Mouse (Mus musculus): ENCODE results near the gene Rims1. TPM values are rescaled to one million over a fixed set of nuclear protein-coding genes. Genes with fewer than 3 reads are reported as not detected.

Gene Rims1
- polyA plus RNA-seq, 1 experiment from 2014 or later: 1.9 TPM

DNA sequence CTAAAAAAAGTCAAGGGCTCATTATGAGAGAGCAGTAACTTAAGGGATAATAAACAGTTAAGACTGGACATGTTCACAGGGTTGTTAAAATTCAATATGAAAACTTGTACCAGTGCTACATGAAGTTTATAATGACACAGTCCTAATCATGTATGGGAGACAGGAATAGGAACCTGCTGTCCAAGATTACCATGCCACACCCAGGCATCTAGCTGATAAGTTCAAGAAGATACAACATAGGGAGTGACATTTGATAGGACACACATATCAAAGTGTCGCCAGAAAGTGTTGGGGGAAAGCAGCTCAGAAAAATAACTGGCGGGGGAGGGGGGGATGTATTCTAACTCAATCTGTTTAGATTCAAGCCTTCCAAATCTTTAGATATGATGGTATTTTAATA is 449.6 kb downstream of the Rims1 start:
- no peaks in the 10 kb centered on the region for H3K36me3 ChIP-seq
- ATAC-seq (replicated peaks; ENCODE audit: insufficient number of reproducible peaks, insufficient read depth, low FRiP score, low read depth): no peak
- no peaks in the 10 kb centered on the region for H3K9me3 ChIP-seq (replicated peaks)
- H3K27me3 ChIP-seq: no peaks in the 10 kb centered on the region
- no peak overlapping the region for H3K4me3 ChIP-seq
- H3K4me2 ChIP-seq: no peak overlapping the region
- 0 out of 2 replicates have a peak, but pooled peaks cover 2% of the 10 kb centered on the region for H3K4me1 ChIP-seq (replicated peaks)
- WGBS: 56% methylated on average over 2 of the region's 2 CpGs
- H3K27ac ChIP-seq: no peak overlapping the region
- no peak overlapping the region for H3K9ac ChIP-seq

DNA sequence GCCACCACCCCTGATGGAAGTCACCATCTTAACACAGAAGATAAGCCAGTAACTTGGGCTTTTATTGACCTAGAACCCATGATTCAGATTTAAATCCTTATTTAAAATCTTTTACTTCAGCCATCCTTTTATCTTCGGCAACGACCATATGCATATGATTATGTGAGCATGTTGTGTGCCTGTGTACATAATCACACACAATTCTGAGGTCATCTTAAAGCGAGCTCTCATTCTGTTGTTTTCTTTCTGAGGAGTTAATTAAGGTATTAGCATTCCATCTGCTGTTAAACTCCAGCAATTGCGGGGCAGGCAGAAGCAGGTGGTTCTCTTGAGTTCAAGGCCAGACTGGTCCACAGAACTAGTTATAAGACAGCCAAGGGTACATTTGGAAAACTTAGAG is 452.1 kb downstream of the Rims1 start:
- 83% methylated on average over 4 of the region's 4 CpGs for WGBS
- H3K27me3 ChIP-seq: no peaks in the 10 kb centered on the region
- no peaks in the 10 kb centered on the region for H3K36me3 ChIP-seq
- no peak overlapping the region for H3K4me2 ChIP-seq
- ATAC-seq (replicated peaks; ENCODE audit: insufficient number of reproducible peaks, insufficient read depth, low FRiP score, low read depth): no peak
- H3K9ac ChIP-seq: no peak overlapping the region
- no peak overlapping the region for H3K27ac ChIP-seq
- no peaks in the 10 kb centered on the region for H3K9me3 ChIP-seq (replicated peaks)
- H3K4me3 ChIP-seq: no peak overlapping the region
- H3K4me1 ChIP-seq (replicated peaks): 0 out of 2 replicates have a peak, but pooled peaks cover 2% of the 10 kb centered on the region

DNA sequence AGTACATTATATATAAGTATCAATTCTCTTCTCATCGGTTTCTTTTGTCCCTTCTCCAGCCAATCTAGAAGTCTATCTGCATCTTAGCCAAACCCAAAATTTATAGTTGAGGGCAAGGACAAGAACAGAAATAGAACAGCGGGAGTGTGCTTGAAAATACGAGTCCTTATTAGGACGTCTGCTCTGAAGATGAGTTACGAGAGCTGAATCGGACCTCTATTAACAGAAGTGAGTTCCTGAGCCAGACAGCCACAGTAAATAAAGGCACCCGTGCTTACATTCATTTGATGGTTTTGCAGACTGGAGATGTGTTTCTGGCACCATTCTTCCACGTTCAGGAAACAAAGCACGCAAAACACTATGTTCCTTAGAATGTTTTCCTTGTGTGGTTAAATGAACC is 466.9 kb downstream of the Rims1 start:
- peak overlapping the region; percentile 8; the same call in 1 of the 2 replicates for H3K4me2 ChIP-seq
- no peaks in the 10 kb centered on the region for H3K4me1 ChIP-seq (replicated peaks)
- no peaks in the 10 kb centered on the region for H3K9me3 ChIP-seq (replicated peaks)
- ATAC-seq (replicated peaks; ENCODE audit: insufficient number of reproducible peaks, insufficient read depth, low FRiP score, low read depth): no peak
- no peak overlapping the region for H3K27ac ChIP-seq
- no peak overlapping the region for H3K9ac ChIP-seq
- no peak overlapping the region for H3K4me3 ChIP-seq
- H3K36me3 ChIP-seq: no peaks in the 10 kb centered on the region
- WGBS: 56% methylated on average over 9 of the region's 9 CpGs
- H3K27me3 ChIP-seq: no peaks in the 10 kb centered on the region

DNA sequence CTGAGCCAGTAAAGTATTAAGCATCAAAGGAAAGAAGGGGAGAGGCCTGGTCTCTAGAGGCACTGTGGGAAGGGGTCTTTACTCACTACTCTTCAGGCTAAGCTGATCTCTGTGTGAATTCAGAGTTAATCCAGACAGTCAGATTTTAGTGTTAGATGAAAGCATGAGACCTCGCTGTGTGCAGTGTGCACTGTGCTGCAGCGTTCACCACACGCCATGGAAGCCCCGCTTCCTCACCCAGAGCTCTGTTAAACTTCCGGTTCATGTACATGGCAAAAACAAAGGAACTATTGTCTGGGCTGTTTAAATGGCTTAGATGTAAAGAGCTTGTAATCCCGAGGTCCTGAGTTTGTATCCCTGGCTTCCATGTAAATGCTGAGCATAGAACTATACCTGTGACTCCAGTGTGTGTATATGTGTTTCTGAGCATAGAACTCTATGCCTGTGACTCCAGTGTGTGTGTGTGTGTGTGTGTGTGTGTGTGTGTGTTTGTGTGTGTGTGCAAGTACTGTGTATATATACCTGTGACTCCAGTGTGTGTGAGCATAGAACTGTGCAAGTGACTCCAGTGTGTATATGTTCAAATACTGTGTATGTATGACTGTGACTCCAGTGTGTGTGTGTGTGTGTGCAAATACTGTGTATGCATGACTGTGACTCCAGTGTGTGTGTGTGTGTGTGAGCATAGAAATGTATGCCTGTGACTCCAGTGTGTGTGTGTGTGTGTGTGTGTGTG is 484.7 kb downstream of the Rims1 start:
- WGBS: 61% methylated on average over 6 of the region's 6 CpGs
- Histone ChIP-seq H3K27me3 (no peaks in the 10 kb centered on the region), H3K9me3 (replicated peaks) (no peaks in the 10 kb centered on the region), H3K27ac (no peak overlapping the region), H3K4me1 (replicated peaks) (no peaks in the 10 kb centered on the region), H3K4me3 (no peak overlapping the region), H3K36me3 (no peaks in the 10 kb centered on the region), H3K4me2 (no peak overlapping the region), H3K9ac (no peak overlapping the region)
- no peak for ATAC-seq (replicated peaks; ENCODE audit: insufficient number of reproducible peaks, insufficient read depth, low FRiP score, low read depth)

DNA sequence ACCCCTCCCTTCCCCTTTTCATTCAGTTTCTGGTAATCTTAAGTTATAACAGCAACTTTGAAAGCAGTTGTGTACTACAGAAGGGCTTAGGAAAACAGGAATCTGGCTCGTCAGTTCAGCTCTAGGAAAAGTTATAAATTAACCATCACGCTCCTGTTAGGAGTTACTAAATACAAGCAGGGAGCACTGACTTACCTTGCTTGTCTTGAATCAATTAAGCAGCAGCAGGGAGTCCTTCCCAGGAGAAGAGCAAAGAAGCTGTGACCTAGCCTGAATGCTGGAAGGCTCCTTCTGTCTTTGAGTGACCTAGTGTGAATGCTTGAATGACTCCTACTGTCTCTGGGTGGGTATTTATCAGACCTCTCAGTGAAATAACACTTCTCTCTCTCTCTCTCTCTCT is 490.3 kb downstream of the Rims1 start:
- no peak overlapping the region for H3K9ac ChIP-seq
- H3K4me3 ChIP-seq: no peak overlapping the region
- no peaks in the 10 kb centered on the region for H3K4me1 ChIP-seq (replicated peaks)
- no peaks in the 10 kb centered on the region for H3K9me3 ChIP-seq (replicated peaks)
- WGBS: 33% methylated on average over 2 of the region's 2 CpGs
- H3K36me3 ChIP-seq: no peaks in the 10 kb centered on the region
- H3K27ac ChIP-seq: no peak overlapping the region
- no peak for ATAC-seq (replicated peaks; ENCODE audit: insufficient number of reproducible peaks, insufficient read depth, low FRiP score, low read depth)
- H3K4me2 ChIP-seq: no peak overlapping the region
- H3K27me3 ChIP-seq: no peaks in the 10 kb centered on the region

DNA sequence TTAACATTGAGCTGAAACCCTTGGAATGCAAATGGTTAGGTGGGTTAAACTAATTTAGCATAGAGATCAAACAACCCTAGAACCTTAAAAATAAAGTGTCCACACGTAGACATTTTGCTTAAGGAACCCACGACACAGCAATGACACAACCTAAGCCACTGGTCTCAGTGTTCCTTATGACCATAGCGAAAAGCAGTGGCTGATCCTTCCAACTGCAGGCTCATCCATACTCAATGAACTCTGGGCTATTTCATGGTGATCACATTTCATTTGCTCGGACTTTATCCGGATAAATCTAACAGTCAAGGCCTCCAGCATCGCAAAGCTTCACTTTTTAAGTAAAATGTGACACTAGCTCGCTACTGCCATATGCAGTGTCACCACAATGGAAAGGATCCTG is 494.3 kb downstream of the Rims1 start:
- Histone ChIP-seq H3K36me3 (no peaks in the 10 kb centered on the region), H3K4me1 (replicated peaks) (no peaks in the 10 kb centered on the region), H3K27ac (no peak overlapping the region), H3K4me2 (no peak overlapping the region), H3K27me3 (no peaks in the 10 kb centered on the region), H3K4me3 (no peak overlapping the region), H3K9ac (no peak overlapping the region), H3K9me3 (replicated peaks) (no peaks in the 10 kb centered on the region)
- no peak for ATAC-seq (replicated peaks; ENCODE audit: insufficient number of reproducible peaks, insufficient read depth, low FRiP score, low read depth)
- WGBS: 82% methylated on average over 7 of the region's 7 CpGs

DNA sequence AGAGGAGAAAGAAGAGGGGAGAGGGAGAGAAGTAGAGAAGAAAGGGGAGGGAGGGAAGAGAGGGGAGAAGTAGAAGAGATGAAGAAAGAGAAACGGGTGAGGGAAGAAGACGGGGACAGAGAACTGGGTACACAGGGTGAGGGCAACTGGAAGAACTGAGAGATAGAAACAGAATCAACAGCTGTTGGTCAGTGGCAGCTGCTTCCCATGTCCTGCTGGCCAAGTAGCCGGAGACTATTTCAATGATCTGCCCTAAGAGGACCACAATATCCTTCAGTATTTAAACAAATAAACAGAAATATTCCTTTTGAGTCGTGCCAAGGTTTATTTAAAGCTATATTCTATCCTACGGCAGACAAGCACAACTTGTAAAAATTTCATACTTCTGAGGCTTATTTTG is 499.3 kb downstream of the Rims1 start:
- ATAC-seq (replicated peaks; ENCODE audit: insufficient number of reproducible peaks, insufficient read depth, low FRiP score, low read depth): no peak

DNA sequence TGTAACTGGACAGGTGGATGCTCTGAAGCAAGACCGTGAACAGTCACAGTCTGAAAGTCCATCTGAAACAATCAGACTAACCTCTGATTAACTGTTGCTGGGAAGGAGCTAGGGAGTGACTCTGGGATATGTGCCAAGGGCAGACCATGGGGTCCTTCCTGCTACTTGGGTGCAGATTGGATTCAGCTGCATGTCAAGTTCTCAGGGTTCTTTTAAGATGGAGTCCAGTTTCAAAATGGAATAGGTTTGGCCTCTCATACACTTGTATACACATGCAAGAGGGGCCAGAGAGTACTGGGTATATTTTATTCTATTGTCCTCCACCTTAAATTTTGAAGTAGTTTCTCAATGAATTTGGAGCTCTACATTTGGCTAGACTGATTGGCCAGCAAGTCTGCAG is 499.9 kb downstream of the Rims1 start:
- H3K36me3 ChIP-seq: no peaks in the 10 kb centered on the region
- no peak for ATAC-seq (replicated peaks; ENCODE audit: insufficient number of reproducible peaks, insufficient read depth, low FRiP score, low read depth)
- H3K27me3 ChIP-seq: no peaks in the 10 kb centered on the region
- no peak overlapping the region for H3K4me3 ChIP-seq
- no peak overlapping the region for H3K4me2 ChIP-seq
- H3K9me3 ChIP-seq (replicated peaks): no peaks in the 10 kb centered on the region
- H3K4me1 ChIP-seq (replicated peaks): no peaks in the 10 kb centered on the region
- 60% methylated on average over 1 of the region's 1 CpGs for WGBS
- no peak overlapping the region for H3K9ac ChIP-seq
- H3K27ac ChIP-seq: no peak overlapping the region

More for the DNA sequence above, 499.3 kb downstream of the Rims1 start:
- Histone ChIP-seq H3K9me3 (replicated peaks) (no peaks in the 10 kb centered on the region), H3K4me3 (no peak overlapping the region), H3K4me1 (replicated peaks) (no peaks in the 10 kb centered on the region), H3K4me2 (no peak overlapping the region), H3K36me3 (no peaks in the 10 kb centered on the region), H3K9ac (no peak overlapping the region), H3K27ac (no peak overlapping the region), H3K27me3 (no peaks in the 10 kb centered on the region)
- 77% methylated on average over 5 of the region's 5 CpGs for WGBS

DNA sequence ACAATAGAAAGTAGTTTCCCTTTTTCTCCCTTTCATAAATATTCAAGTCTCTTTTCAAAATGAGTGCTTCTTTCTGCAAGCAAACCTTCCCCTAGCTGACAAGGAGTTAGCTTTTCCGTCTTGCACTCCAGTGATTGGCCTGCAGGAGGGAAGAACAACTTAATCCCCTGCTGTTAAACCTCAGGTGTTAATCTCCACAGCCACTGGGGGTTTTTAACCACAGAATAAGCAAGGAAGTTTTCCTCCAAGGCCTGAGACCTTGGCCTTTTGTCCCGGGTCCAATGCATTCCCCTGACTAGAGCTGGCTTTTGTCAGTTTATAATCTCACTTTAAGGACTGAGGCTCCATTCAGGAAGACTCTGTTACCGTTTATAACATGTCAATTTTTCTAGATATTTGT is 511.8 kb downstream of the Rims1 start:
- Histone ChIP-seq H3K27me3 (no peaks in the 10 kb centered on the region), H3K4me1 (replicated peaks) (no peaks in the 10 kb centered on the region), H3K4me3 (no peak overlapping the region), H3K9me3 (replicated peaks) (no peaks in the 10 kb centered on the region), H3K4me2 (no peak overlapping the region), H3K36me3 (no peaks in the 10 kb centered on the region), H3K9ac (no peak overlapping the region), H3K27ac (no peak overlapping the region)
- 29% methylated on average over 3 of the region's 3 CpGs for WGBS
- ATAC-seq (replicated peaks; ENCODE audit: insufficient number of reproducible peaks, insufficient read depth, low FRiP score, low read depth): no peak

DNA sequence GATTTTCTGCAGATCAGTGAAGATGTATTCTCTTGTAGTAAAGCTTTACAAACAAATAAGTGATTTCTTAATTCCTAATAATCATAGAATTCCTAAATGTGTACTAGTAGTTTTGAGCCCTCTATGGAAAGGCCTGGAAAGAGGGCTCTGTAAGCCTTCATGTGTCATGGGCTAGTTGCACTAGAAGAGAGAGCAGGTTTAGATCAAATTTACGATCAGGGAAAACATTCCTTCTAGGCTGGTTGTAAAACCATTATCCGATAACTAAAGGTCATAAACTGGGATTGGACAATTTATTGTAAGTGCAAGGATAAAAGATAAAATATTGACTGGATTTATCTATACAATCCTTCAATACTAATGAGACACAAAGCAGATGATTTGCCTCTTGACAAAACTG is 512.5 kb downstream of the Rims1 start:
- ATAC-seq (replicated peaks; ENCODE audit: insufficient number of reproducible peaks, insufficient read depth, low FRiP score, low read depth): no peak
- H3K4me1 ChIP-seq (replicated peaks): no peaks in the 10 kb centered on the region
- WGBS: 72% methylated on average over 2 of the region's 2 CpGs
- H3K27me3 ChIP-seq: no peaks in the 10 kb centered on the region
- no peak overlapping the region for H3K4me3 ChIP-seq
- no peak overlapping the region for H3K9ac ChIP-seq
- H3K4me2 ChIP-seq: no peak overlapping the region
- H3K36me3 ChIP-seq: no peaks in the 10 kb centered on the region
- H3K9me3 ChIP-seq (replicated peaks): no peaks in the 10 kb centered on the region
- no peak overlapping the region for H3K27ac ChIP-seq

DNA sequence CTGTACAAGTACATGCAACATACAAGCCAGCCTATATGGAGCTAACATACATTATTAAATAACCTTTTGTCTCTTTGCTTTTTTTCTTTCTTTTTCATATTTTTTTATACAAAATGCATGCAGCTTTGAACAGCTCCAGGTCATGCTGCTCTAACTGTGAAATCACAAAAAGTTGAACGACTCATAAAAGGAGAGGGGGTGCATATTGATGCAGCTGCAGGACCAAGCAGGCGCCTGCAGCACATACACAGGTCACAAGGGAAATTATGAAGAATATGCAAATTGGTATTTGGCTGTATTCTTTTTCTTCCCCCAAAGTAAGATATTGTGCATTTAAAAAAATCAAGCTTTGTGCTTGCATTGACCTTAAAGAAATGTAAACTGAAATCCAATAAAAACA is 519.0 kb downstream of the Rims1 start:
- no peak overlapping the region for H3K9ac ChIP-seq
- H3K4me3 ChIP-seq: no peak overlapping the region
- ATAC-seq (replicated peaks; ENCODE audit: insufficient number of reproducible peaks, insufficient read depth, low FRiP score, low read depth): no peak
- H3K9me3 ChIP-seq (replicated peaks): no peaks in the 10 kb centered on the region
- no peaks in the 10 kb centered on the region for H3K4me1 ChIP-seq (replicated peaks)
- H3K27ac ChIP-seq: no peak overlapping the region
- no peak overlapping the region for H3K4me2 ChIP-seq
- H3K36me3 ChIP-seq: no peaks in the 10 kb centered on the region
- no peaks in the 10 kb centered on the region for H3K27me3 ChIP-seq
- WGBS: 79% methylated on average over 2 of the region's 2 CpGs

DNA sequence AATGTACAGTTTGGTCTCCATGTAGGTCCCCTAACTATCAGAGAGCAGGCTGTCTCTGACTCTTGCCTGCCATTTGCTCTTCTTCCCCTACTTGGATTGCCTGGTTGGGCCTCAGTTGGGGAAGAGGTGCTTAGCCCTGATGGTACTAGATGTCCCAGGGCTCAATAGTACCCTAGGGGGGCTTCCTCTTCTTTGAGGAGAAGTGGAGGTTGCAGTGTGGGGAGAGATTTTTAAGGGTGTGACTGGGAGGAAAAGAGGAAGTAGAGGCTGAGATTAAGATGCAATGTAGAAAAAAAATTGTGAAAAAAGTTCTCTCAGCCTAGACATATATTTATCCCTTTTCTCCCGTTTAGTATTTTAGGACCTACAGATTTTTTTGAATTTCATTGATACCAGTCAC is 525.8 kb downstream of the Rims1 start:
- H3K4me2 ChIP-seq: no peak overlapping the region
- no peaks in the 10 kb centered on the region for H3K36me3 ChIP-seq
- no peak overlapping the region for H3K27ac ChIP-seq
- no peak for ATAC-seq (replicated peaks; ENCODE audit: insufficient number of reproducible peaks, insufficient read depth, low FRiP score, low read depth)
- no peaks in the 10 kb centered on the region for H3K4me1 ChIP-seq (replicated peaks)
- H3K4me3 ChIP-seq: no peak overlapping the region
- no peaks in the 10 kb centered on the region for H3K9me3 ChIP-seq (replicated peaks)
- H3K27me3 ChIP-seq: no peaks in the 10 kb centered on the region
- 83% methylated on average over 1 of the region's 1 CpGs for WGBS
- no peak overlapping the region for H3K9ac ChIP-seq
